Mouse (Mus musculus) neural tube, embryonic 15.5 days (tissue): ENCODE measurements around the gene Zfp444. TPM values are rescaled to one million over a fixed set of nuclear protein-coding genes. Genes with fewer than 3 reads are reported as not detected.
A peak's percentile ranks its signal among the peaks of the same experiment; 100 is the strongest.
"Not testable (repeated sequence)": the region's sequence is repeated elsewhere in the genome, so short reads cannot be mapped to it uniquely, and the experiment has no call there.

ENCODE experiments used
- ATAC-seq: fragments of 200-750 bp; cut with Nextera tagmentation; 2 replicates; pipeline ENCODE4 v1.8.0; 2017; ENCODE audit warnings: mild to moderate bottlenecking, moderate TSS enrichment, moderate library complexity; ENCODE audit not compliant: low FRiP score
- H3K27ac ChIP-seq: fragments of 300-500 bp; sonication (generic); replicated peaks from 2 replicates; pipeline ENCODE4 v1.5.1; 2015; ENCODE audit warnings: mild to moderate bottlenecking, inconsistent platforms
- H3K27me3 ChIP-seq: fragments of 300-500 bp; sonication (generic); replicated peaks from 2 replicates; pipeline ENCODE4 v1.6.1; 2015; ENCODE audit warnings: inconsistent platforms
- H3K36me3 ChIP-seq: fragments of 300-500 bp; sonication (generic); 2 replicates; pipeline ENCODE4 v1.6.1; 2015; ENCODE audit warnings: inconsistent platforms
- H3K4me1 ChIP-seq: fragments of 300-500 bp; sonication (generic); 2 replicates; pipeline ENCODE4 v1.6.1; 2015; ENCODE audit warnings: inconsistent platforms
- H3K4me2 ChIP-seq: fragments of 300-500 bp; sonication (generic); 2 replicates; pipeline ENCODE4 v1.6.1; 2015; ENCODE audit warnings: inconsistent platforms, mild to moderate bottlenecking, moderate library complexity
- H3K4me3 ChIP-seq: fragments of 300-500 bp; sonication (generic); replicated peaks from 2 replicates; pipeline ENCODE4 v1.5.1; 2015; ENCODE audit warnings: mild to moderate bottlenecking, inconsistent platforms
- H3K9ac ChIP-seq: fragments of 300-500 bp; sonication (generic); replicated peaks from 2 replicates; pipeline ENCODE4 v1.6.1; 2015; ENCODE audit warnings: mild to moderate bottlenecking, inconsistent platforms
- H3K9me3 ChIP-seq: fragments of 300-500 bp; sonication (generic); replicated peaks from 2 replicates; pipeline ENCODE4 v1.6.1; 2016; ENCODE audit warnings: inconsistent platforms
- WGBS: fragments of 180-500 bp; shearing (Covaris S2); methylation state at CpG from one replicate; pipeline ENCODE4 v1.1.7; 2015; ENCODE audit warnings: mixed read lengths; 5-methylcytosine and 5-hydroxymethylcytosine counted together
- polyA plus RNA-seq: library from polyadenylated mRNA; unstranded; fragments of >200 nt; fragmentation: Nextera tagmentation; extraction: Ambion mirVana; gene quantifications from 2 replicates; pipeline ENCODE4 v1.2.1, GENCODE M21; 2015

Gene Zfp444
- polyA plus RNA-seq, 1 experiment from 2014 or later: 86.4 TPM

DNA sequence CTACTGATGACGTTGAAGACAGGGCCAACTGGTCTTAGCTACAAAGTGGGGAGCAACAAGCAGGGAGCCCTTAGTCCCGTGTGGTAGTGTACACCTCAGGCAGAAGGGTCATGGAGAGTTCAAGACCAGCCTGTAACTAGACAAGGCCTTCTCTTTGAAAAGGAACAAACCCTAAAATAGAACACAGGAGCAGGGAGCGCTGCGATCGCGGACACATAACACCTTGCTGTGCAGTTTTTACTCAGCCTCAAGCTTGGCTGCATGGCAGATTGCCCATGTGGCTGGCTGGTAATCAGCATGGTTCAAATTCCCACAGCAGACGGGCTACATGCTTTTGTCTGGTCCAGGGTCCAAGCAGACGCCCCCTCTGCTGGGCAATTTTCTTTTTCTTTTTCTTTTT is 12.5 kb downstream of the Zfp444 start:
- Histone ChIP-seq H3K36me3 (peaks cover 63% of the 10 kb centered on the region), H3K4me2 (no peak overlapping the region), H3K4me3 (no peak overlapping the region), H3K9ac (no peak overlapping the region), H3K9me3 (no peaks in the 10 kb centered on the region), H3K4me1 (no peaks in the 10 kb centered on the region), H3K27me3 (no peaks in the 10 kb centered on the region), H3K27ac (no peak overlapping the region)
- ATAC-seq: no peak
- WGBS: 92% methylated on average over 8 of the region's 8 CpGs

DNA sequence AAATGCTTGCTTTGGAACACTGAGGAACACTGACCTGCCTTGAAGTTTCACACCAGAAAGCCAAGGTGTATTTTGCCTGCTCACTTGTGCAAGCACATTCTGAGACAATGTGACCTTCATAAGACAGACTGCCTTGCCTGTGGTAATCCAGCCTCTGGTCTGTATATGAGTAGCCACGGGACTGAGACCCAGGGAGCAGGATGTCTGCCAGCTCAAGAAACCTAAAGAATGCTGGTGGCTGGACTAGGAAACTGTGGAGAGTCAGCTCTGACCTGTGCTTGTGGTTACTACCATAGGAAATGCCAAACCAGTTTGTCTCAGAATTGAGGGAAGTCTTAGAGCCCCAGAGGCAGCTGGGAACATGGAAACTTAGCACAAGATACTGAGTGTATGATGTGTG is 13.4 kb downstream of the Zfp444 start:
- ATAC-seq: no peak
- H3K9me3 ChIP-seq: no peaks in the 10 kb centered on the region
- no peaks in the 10 kb centered on the region for H3K4me1 ChIP-seq
- 90% methylated on average over 1 of the region's 1 CpGs for WGBS
- no peak overlapping the region for H3K9ac ChIP-seq
- H3K4me2 ChIP-seq: no peak overlapping the region
- peaks cover 72% of the 10 kb centered on the region for H3K36me3 ChIP-seq
- no peaks in the 10 kb centered on the region for H3K27me3 ChIP-seq
- H3K4me3 ChIP-seq: no peak overlapping the region
- H3K27ac ChIP-seq: no peak overlapping the region

DNA sequence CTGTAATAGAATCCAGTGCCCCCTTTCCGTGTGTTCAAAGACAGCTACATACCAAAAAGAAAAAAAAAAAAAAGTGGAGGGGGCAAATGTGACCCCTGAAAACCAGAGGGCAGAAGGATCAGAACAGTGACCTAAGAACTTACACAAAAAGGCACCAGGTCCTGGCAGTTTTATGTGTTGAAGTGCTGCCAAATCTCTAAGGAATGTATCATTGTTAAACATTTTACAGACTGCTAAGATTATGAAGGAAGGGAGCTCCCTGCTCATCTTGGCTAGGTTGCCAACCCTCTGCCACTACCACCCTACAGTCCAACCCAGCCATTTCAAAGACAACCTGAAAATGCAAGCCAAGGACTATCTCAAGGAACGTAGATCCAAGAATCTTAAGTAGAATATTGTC is 14.2 kb downstream of the Zfp444 start:
- Histone ChIP-seq H3K4me3 (no peak overlapping the region), H3K27me3 (no peaks in the 10 kb centered on the region), H3K27ac (no peak overlapping the region), H3K9ac (no peak overlapping the region), H3K4me2 (no peak overlapping the region), H3K4me1 (no peaks in the 10 kb centered on the region), H3K36me3 (peaks cover 73% of the 10 kb centered on the region), H3K9me3 (no peaks in the 10 kb centered on the region)
- ATAC-seq: no peak
- WGBS: 94% methylated on average over 2 of the region's 2 CpGs

DNA sequence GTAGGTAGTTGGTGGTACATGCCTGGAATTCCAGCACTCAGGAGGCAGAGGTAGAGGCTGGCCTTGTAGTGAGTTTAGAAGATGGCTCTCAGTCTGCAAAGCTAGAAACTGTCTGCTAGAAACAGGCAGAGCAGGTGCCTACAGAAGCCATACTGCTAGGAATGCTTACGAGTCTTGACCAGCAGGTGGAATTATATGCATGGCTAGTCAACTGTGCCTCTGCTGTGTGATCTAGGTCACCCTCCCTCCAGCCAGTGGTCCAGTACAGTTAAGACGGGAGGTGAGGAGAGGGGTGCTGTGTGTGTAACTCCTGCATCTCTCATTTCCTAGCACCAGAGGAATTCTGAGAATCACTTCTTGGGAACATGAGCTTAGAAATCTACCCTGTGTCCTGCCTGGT is 14.7 kb downstream of the Zfp444 start:
- no peak overlapping the region for H3K4me2 ChIP-seq
- peaks cover 73% of the 10 kb centered on the region for H3K36me3 ChIP-seq

DNA sequence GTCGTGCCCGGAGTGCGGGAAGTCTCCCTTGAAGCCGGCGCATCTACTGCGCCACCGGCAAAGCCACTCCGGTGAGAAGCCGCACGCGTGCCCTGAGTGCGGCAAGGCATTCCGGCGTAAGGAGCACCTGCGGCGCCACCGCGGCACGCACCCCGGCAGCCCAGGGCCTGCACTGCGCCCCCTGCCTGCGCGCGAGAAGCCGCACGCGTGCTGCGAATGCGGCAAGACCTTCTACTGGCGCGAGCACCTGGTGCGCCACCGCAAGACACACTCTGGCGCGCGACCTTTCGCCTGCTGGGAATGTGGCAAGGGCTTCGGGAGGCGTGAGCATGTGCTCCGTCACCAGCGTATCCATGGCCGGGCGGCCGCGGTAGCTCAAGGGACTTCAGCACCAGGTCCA is 17.5 kb downstream of the Zfp444 start:
- no peak overlapping the region for H3K4me3 ChIP-seq
- H3K9me3 ChIP-seq: no peaks in the 10 kb centered on the region
- 47% methylated on average over 45 of the region's 45 CpGs for WGBS
- H3K27ac ChIP-seq: no peak overlapping the region
- H3K27me3 ChIP-seq: no peaks in the 10 kb centered on the region
- no peak overlapping the region for H3K9ac ChIP-seq
- no peak for ATAC-seq
- H3K36me3 ChIP-seq: peaks cover 59% of the 10 kb centered on the region
- no peak overlapping the region for H3K4me2 ChIP-seq
- no peaks in the 10 kb centered on the region for H3K4me1 ChIP-seq

More for the DNA sequence above, 14.7 kb downstream of the Zfp444 start:
- WGBS: 89% methylated on average over 2 of the region's 2 CpGs
- Histone ChIP-seq H3K4me3 (no peak overlapping the region), H3K27ac (no peak overlapping the region), H3K27me3 (no peaks in the 10 kb centered on the region), H3K9me3 (no peaks in the 10 kb centered on the region), H3K9ac (no peak overlapping the region), H3K4me1 (no peaks in the 10 kb centered on the region)
- no peak for ATAC-seq

DNA sequence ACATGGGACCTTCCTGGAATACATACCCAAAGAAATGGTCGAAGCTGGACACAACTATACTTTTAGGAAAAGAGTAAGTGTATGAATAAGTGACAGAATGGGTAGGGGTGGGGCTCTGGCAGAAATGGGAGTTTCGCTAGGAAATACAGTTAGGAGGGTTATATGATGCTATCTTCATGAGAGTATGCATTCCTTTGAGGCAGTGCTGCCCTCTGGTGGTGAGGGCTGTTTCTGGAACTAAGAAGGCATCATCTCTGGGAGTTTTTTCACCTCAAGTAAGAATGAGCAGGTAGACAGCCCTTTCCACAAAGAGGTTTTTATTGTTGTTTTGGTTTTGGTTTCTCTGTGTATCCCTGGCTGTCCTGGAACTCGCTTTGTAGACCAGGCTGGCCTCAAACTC is 19.4 kb downstream of the Zfp444 start:
- no peaks in the 10 kb centered on the region for H3K4me1 ChIP-seq
- peaks cover 43% of the 10 kb centered on the region for H3K36me3 ChIP-seq
- no peak overlapping the region for H3K4me3 ChIP-seq
- H3K27ac ChIP-seq: no peak overlapping the region
- H3K27me3 ChIP-seq: no peaks in the 10 kb centered on the region
- no peak overlapping the region for H3K4me2 ChIP-seq
- WGBS: 45% methylated on average over 3 of the region's 3 CpGs
- ATAC-seq: no peak
- no peaks in the 10 kb centered on the region for H3K9me3 ChIP-seq
- H3K9ac ChIP-seq: no peak overlapping the region

DNA sequence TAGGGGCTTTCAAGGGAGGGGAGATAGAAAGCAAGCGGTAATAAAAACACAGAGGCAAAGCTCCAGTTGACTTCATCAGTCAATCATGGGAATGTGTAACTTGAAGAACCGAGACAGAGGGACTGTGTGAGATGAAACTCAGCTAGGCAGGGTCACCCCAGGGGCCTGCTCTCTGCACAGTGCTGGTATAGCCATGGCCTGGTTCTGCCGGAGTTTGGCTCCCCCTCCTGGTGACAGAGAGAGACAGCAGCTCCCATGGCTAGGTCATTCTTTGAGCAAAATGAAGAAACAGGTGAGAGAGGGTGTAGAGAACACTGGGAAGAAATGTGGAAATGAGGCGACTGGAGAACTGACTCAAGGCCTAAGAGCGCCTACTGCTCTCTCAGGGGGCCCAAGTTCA is 22.1 kb downstream of the Zfp444 start:
- no peaks in the 10 kb centered on the region for H3K9me3 ChIP-seq
- no peak overlapping the region for H3K9ac ChIP-seq
- peaks cover 17% of the 10 kb centered on the region for H3K36me3 ChIP-seq
- ATAC-seq: peak; percentile 69
- no peak overlapping the region for H3K27ac ChIP-seq
- H3K4me2 ChIP-seq: no peak overlapping the region
- no peaks in the 10 kb centered on the region for H3K27me3 ChIP-seq
- no peak overlapping the region for H3K4me3 ChIP-seq
- H3K4me1 ChIP-seq: no peaks in the 10 kb centered on the region
- 18% methylated on average over 5 of the region's 5 CpGs for WGBS

DNA sequence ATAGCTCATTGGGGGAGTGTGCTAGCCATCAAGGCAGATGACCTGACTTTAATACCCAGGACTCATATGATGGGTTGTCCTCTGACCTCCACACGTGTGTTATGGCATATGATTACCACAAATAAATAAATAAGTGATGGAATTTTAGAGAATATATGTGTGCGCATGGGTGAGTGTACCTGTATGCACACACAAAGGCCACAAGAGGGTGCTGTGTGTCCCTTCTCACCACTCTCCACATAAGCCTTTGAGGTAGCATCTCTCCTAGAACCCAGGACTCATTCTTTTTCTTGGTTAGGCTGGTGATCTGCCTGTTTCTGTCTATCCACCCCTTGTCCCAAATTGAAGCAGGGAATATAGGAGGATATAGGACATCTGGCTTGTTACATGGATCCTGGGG is 23.8 kb downstream of the Zfp444 start:
- Histone ChIP-seq H3K36me3 (peaks cover under 1% of the 10 kb centered on the region; the same call in 1 of the 2 replicates), H3K4me3 (no peak overlapping the region), H3K9me3 (no peaks in the 10 kb centered on the region), H3K4me1 (no peaks in the 10 kb centered on the region), H3K9ac (no peak overlapping the region), H3K27me3 (no peaks in the 10 kb centered on the region), H3K27ac (no peak overlapping the region), H3K4me2 (no peak overlapping the region)
- no peak for ATAC-seq
- WGBS: 46% methylated on average over 2 of the region's 2 CpGs

DNA sequence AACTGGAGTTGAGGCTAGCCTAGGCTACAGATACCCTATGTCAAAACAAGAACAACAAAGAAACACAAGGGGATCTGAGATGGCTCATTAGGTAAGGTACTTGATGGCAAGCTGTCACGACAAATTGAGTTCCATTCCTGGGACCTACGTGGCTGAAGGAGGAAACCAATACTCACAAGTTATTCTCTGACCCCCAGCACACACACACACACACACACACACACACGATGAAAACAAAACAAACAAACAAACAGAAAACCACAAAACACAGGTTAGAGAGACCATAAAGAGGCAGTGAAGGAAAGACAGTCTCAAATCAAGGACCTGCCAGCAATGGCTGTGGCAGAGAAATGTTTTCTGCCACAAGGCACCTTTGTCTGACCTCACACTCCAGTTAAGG is 24.8 kb downstream of the Zfp444 start, which contains the start of gene Galp:
Gene Galp (plus strand): TSS at position 301 of the 400 bp plus-strand sequence.
- Histone ChIP-seq H3K9ac (no peak within 1 kb of the TSS), H3K9me3 (no peaks in the 10 kb centered on the region), H3K27me3 (no peaks in the 10 kb centered on the region), H3K4me2 (no peak within 1 kb of the TSS), H3K4me3 (no peak within 1 kb of the TSS), H3K27ac (no peak within 1 kb of the TSS), H3K36me3 (no peaks in the 10 kb centered on the region), H3K4me1 (no peaks in the 10 kb centered on the region)
- ATAC-seq: no peak
- 83% methylated on average over 3 of the region's 3 CpGs for WGBS

DNA sequence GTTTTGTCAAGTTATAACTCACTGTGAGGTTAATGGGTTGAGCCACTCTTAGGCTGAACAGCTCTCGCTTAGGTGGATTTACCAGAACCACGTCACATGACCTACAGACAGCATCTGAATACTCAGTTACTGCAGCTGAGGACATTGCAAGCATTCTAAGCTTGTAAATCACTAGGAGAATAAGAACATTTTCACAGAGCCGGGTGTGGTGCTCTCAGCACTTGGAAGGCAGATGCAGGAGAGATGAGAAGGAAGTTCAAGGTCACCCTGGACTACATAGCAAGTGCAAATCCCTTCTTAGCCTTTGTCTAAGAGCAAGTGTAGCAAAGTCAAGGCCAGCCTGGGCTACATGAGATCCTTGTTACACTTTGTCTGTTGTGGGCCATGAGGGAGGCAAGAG is 32.2 kb downstream of the Zfp444 start:
- Histone ChIP-seq H3K4me3 (no peak overlapping the region), H3K27ac (no peak overlapping the region), H3K9me3 (no peaks in the 10 kb centered on the region), H3K4me1 (no peaks in the 10 kb centered on the region), H3K4me2 (no peak overlapping the region), H3K27me3 (no peaks in the 10 kb centered on the region), H3K36me3 (no peaks in the 10 kb centered on the region), H3K9ac (no peak overlapping the region)
- 72% methylated on average over 3 of the region's 3 CpGs for WGBS
- no peak for ATAC-seq

DNA sequence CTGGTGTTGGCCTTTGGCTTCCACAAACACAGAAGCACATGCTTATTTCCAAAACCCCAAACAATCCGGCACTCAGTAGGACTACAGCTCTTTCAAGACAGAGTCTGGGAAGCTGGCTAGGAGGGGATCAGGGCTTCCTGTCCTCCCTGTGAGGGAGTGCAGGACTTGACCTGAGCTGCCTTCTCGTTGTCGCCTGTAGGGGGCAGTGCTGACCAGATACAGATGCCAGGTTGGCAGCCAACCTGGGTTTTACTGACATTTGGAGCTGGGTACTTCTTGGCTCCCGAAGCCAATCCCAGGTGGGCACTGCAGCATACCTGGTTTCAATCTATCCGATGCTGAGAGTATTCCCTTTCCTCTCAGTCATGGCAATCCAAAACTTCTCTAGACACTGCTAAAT is 41.1 kb downstream of the Zfp444 start:
- no peaks in the 10 kb centered on the region for H3K36me3 ChIP-seq
- no peak overlapping the region for H3K4me2 ChIP-seq
- ATAC-seq: no peak
- no peak overlapping the region for H3K27ac ChIP-seq
- H3K27me3 ChIP-seq: no peaks in the 10 kb centered on the region
- H3K4me3 ChIP-seq: no peak overlapping the region
- no peaks in the 10 kb centered on the region for H3K9me3 ChIP-seq
- 49% methylated on average over 5 of the region's 5 CpGs for WGBS
- H3K9ac ChIP-seq: no peak overlapping the region
- H3K4me1 ChIP-seq: no peaks in the 10 kb centered on the region

DNA sequence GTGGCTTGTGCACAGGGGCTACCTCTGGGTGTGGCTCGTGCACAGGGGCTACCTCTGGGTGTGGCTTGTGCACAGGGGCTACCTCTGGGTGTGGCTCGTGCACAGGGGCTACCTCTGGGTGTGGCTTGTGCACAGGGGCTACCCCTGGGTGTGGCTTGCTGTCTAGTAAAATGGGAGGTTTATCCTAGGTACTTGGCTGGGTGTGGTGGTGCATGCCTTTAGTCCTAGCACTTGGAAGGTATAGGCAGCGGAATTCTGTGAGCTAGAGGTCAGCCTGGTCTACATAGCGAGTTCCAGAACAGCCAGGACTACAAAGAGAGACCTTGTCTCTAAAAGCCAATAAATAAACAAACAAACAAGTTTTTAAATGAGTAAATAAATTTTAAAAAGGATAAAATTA is 42.7 kb downstream of the Zfp444 start:
- not testable (repeated sequence) for H3K4me3 ChIP-seq, H3K36me3 ChIP-seq, ATAC-seq, H3K27ac ChIP-seq, H3K27me3 ChIP-seq, H3K9me3 ChIP-seq, H3K9ac ChIP-seq, H3K4me1 ChIP-seq, H3K4me2 ChIP-seq
- WGBS: 67% methylated on average over 4 of the region's 4 CpGs

DNA sequence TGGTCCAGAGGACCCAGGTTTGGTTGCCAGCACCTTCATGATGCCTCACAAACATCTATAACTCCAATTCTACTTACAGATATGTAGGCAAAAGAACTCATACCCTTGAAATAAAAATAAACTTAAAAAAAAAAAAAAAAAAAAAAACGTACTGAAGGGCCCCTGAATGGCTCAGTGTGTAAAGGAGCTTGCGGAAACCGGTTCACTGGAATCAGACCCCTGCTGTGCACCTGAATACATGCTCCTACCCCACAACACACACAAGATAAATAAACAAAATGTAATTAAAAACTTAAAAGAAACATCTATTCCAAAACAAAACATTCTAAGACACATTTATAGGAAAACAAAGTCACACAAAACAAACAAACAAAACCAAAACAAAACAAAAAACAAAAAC is 48.1 kb downstream of the Zfp444 start:
- no peak overlapping the region for H3K4me2 ChIP-seq
- no peaks in the 10 kb centered on the region for H3K4me1 ChIP-seq
- no peaks in the 10 kb centered on the region for H3K9me3 ChIP-seq
- H3K27ac ChIP-seq: no peak overlapping the region
- ATAC-seq: no peak
- H3K27me3 ChIP-seq: no peaks in the 10 kb centered on the region
- no peak overlapping the region for H3K9ac ChIP-seq
- 35% methylated on average over 3 of the region's 3 CpGs for WGBS
- H3K4me3 ChIP-seq: no peak overlapping the region
- no peaks in the 10 kb centered on the region for H3K36me3 ChIP-seq
